Mouse (Mus musculus): ENCODE results near the gene Gm44502. TPM values are rescaled to one million over a fixed set of nuclear protein-coding genes. Genes with fewer than 3 reads are reported as not detected.
"Not testable (repeated sequence)": the region's sequence is repeated elsewhere in the genome, so short reads cannot be mapped to it uniquely, and the experiment has no call there.

Gm44502 gene
- polyA plus RNA-seq, 1 experiment from 2014 or later, result not detected

DNA sequence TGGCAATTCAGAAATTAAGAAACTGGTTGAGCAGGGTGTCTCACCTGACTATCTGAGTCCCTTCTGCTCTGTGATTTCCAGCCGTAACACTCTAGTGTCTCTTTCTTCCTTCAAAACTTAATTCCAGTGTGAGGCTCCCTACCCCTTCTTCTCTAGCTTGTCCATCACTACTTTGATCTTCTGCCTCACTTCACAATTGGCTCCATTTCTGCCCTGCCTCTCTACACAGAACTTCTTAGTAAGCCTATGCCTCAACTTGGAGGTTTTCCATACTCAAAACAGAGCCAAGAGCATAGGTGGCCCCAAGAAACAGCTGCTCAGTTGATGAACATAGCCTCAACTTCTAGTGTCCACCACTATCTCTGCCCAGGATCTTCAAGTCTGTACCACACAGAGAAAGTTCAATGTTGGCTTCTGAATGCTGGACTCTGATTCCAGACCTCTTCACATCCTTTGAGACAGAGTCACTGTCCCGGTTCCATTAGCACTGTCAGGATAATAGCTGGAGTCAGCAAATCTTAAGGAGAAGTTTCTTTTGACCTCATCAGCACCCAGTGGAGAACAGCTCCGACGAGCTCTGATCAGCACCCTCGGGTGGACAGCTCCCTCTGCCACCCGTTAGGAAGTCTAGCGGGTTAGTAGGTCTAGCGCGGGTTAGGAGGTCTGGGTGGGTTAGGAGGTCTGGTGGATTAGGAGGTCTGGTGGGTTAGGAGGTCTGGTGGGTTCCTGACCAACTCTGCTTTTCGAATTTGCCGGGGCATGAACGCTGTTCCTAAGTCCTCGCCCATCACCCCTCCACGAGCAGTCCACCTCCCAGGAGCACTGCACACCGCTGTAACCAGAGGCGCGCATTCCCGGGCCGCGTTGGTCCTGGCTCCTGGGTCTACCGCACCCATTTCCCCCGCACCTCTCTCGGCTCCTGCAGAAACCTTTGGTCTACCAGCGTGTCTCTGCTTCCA lies 23.7 kb upstream of the Gm44502 start:
- H3K4me1 ChIP-seq, result peaks cover 12% of the 10 kb centered on the region
- H3K9me3 ChIP-seq (replicated peaks), result no peaks in the 10 kb centered on the region
- peaks cover 89% of the 10 kb centered on the region for H3K27me3 ChIP-seq (replicated peaks)
- WGBS (ENCODE audit: insufficient replicate concordance), result 5% methylated on average over 24 of the region's 24 CpGs
- H3K27ac ChIP-seq, result no peak overlapping the region
- peak; percentile 33; the same call in 1 of the 2 replicates for ATAC-seq
- H3K9ac ChIP-seq, result no peak overlapping the region
- peak overlapping the region; percentile 72 for H3K4me2 ChIP-seq
- H3K4me3 ChIP-seq, result peak overlapping the region; percentile 47; the same call in 1 of the 2 replicates
- no peaks in the 10 kb centered on the region for H3K36me3 ChIP-seq

DNA sequence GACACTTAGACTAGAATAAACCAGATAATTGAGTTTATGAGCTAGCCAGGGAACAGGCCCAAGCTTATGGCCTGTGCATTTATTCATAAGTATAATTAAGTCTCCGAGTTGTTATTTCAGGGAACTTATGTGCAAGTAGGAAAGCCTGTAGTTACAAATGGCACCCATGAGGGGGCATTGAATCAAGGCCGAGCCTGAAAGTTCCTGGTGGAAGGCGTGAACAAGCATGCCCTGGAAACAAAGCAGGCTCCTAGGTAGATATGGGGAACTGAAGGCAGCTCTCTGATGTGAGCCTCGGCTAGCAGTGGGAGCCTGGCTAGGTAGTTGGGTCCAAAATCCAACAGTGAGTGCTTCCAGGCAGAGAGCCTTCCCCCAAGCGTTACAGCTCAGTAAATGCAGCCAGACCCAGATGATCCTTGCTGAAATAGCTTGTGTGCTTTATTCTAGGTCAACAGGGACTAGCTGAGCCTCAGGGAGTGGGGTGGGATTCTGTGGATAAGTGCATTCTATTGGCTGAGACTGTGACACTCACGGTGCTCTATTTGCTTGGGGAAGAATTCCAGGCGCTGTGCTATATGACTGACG lies 13.1 kb upstream of the Gm44502 start:
- WGBS (ENCODE audit: insufficient replicate concordance), result 36% methylated on average over 8 of the region's 8 CpGs
- no peaks in the 10 kb centered on the region for H3K4me1 ChIP-seq
- H3K9me3 ChIP-seq (replicated peaks), result no peaks in the 10 kb centered on the region
- no peak overlapping the region for H3K9ac ChIP-seq
- no peak overlapping the region for H3K4me3 ChIP-seq
- H3K27ac ChIP-seq, result no peak overlapping the region
- no peaks in the 10 kb centered on the region for H3K36me3 ChIP-seq
- 0 out of 2 replicates have a peak, but pooled peaks cover 7% of the 10 kb centered on the region for H3K27me3 ChIP-seq (replicated peaks)
- ATAC-seq, result no peak
- no peak overlapping the region for H3K4me2 ChIP-seq

DNA sequence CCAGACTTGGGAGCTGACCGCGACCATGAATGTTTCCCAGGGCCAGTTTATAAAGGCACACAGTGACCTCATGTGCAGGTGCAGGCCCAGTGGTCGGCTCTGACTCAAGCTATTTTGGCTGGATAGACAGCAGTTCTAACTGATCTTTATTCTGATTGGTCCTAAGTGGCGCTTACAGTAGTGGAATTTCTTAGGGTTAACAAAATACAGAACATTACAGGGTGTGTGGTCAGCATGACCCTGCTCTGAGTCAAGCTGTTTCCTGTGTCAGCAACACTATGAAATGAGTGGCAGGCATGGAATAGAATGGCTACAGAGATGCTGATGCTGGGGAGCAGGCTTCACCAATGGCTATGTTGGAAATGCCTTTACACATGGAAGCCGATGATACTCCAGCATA lies 6.4 kb upstream of the Gm44502 start:
- Histone ChIP-seq H3K4me1 (peaks cover 19% of the 10 kb centered on the region), H3K9me3 (replicated peaks) (no peaks in the 10 kb centered on the region), H3K27me3 (replicated peaks) (0 out of 2 replicates have a peak, but pooled peaks cover 5% of the 10 kb centered on the region), H3K9ac (no peak overlapping the region), H3K27ac (no peak overlapping the region), H3K4me2 (no peak overlapping the region), H3K36me3 (no peaks in the 10 kb centered on the region), H3K4me3 (no peak overlapping the region)
- 66% methylated on average over 5 of the region's 5 CpGs for WGBS (ENCODE audit: insufficient replicate concordance)
- ATAC-seq, result no peak

DNA sequence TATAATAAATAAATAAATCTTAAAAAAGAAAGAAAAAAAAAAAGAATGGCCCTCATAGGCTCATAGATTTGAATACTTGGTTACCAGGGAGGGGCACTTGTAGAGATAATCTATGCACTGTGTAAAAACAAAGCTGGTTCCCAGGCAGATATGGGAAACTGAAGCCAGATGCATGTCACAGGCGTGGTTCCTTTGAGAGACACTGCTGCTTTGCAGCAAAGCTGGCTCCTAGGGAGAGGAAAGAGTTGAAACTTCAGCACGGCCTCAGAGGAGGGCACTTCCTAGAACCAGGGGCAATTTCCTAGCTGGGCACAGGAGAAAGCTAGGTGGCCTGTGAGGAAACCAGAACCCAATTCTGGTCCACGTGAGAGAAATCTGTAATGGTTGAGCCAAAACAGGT lies 4.6 kb upstream of the Gm44502 start:
- Histone ChIP-seq H3K36me3 (no peaks in the 10 kb centered on the region), H3K4me3 (no peak overlapping the region), H3K9ac (no peak overlapping the region), H3K4me2 (no peak overlapping the region), H3K9me3 (replicated peaks) (no peaks in the 10 kb centered on the region), H3K27me3 (replicated peaks) (0 out of 2 replicates have a peak, but pooled peaks cover 5% of the 10 kb centered on the region), H3K4me1 (peaks cover 27% of the 10 kb centered on the region), H3K27ac (peak overlapping the region; percentile 14; the same call in 1 of the 2 replicates)
- 47% methylated on average over 3 of the region's 3 CpGs for WGBS (ENCODE audit: insufficient replicate concordance)
- ATAC-seq, result no peak

DNA sequence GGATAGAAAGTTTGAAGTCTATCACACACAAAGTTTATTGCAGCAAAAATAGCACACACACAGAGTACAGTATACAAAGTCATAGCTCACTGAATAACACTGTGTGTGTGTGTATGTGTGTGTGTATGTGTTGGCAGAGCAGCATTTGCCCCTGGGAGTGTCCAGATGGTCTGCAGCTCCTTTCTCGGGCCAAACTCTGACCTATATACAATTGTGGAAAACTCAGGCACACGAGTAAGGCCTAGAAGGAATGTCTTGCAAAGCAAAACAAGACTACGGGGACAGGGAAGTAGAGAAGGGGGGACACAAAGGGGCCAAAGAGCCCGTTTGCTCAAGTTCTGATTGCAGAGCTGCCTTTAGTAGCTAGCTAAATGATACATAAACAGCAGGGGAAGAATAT lies 3.5 kb upstream of the Gm44502 start:
- H3K36me3 ChIP-seq, result peaks cover under 1% of the 10 kb centered on the region
- 62% methylated on average over 4 of the region's 4 CpGs for WGBS (ENCODE audit: insufficient replicate concordance)
- H3K9me3 ChIP-seq (replicated peaks), result no peaks in the 10 kb centered on the region
- H3K4me2 ChIP-seq, result no peak overlapping the region
- no peak overlapping the region for H3K4me3 ChIP-seq
- no peak overlapping the region for H3K27ac ChIP-seq
- H3K9ac ChIP-seq, result no peak overlapping the region
- 0 out of 2 replicates have a peak, but pooled peaks cover 5% of the 10 kb centered on the region for H3K27me3 ChIP-seq (replicated peaks)
- peaks cover 38% of the 10 kb centered on the region for H3K4me1 ChIP-seq
- no peak for ATAC-seq

DNA sequence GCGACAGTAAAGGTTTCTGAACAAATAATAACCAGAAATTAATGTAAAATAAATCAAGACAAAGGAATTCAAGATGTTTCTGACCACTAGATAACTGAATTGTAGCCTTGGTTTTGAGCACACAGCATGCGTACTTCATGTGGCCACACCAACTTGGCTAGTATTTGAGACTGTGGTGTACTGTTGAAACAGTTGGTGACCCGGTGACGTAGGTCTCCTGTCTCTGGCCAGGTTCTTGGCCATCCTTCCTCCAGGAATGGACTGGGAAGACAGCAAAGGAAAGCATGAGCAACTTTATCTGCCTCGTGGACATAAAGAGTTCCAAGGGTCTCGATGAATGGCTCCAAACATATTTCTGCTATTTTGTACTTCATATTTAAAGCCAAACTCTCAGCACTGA lies 2.3 kb upstream of the Gm44502 start:
- H3K4me2 ChIP-seq, result no peak overlapping the region
- WGBS (ENCODE audit: insufficient replicate concordance), result 87% methylated on average over 6 of the region's 6 CpGs
- no peak overlapping the region for H3K4me3 ChIP-seq
- no peak overlapping the region for H3K9ac ChIP-seq
- H3K27ac ChIP-seq, result no peak overlapping the region
- no peaks in the 10 kb centered on the region for H3K9me3 ChIP-seq (replicated peaks)
- H3K36me3 ChIP-seq, result peaks cover 12% of the 10 kb centered on the region
- H3K4me1 ChIP-seq, result peaks cover 39% of the 10 kb centered on the region
- 0 out of 2 replicates have a peak, but pooled peaks cover 5% of the 10 kb centered on the region for H3K27me3 ChIP-seq (replicated peaks)
- no peak for ATAC-seq

DNA sequence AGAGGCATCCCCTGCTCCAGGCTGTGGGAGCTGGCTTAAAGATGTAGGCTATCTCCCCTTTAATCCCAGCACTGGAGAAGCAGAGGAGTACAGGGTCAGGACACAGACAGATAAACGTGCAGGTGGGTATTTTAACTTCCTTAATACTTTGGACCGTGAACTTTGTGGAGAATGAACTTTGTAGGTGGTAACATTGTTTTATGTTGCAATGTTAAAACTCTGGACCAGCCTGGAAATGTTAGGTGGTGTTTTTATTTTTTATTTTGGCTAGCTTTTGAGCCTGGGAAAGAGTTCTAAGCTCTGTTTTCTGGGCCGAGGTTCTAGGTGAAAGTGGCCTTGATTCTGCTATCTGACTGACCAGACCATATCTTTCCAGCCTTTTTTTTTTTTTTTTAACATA lies 1.8 kb upstream of the Gm44502 start:
- Histone ChIP-seq H3K27ac (no peak overlapping the region), H3K4me3 (peak overlapping the region; percentile 84), H3K27me3 (replicated peaks) (0 out of 2 replicates have a peak, but pooled peaks cover 5% of the 10 kb centered on the region), H3K4me2 (peak overlapping the region; percentile 91), H3K4me1 (peaks cover 42% of the 10 kb centered on the region), H3K9ac (no peak overlapping the region), H3K9me3 (replicated peaks) (no peaks in the 10 kb centered on the region), H3K36me3 (peaks cover 18% of the 10 kb centered on the region)
- WGBS (ENCODE audit: insufficient replicate concordance), result 62% methylated on average over 3 of the region's 3 CpGs
- ATAC-seq, result no peak

DNA sequence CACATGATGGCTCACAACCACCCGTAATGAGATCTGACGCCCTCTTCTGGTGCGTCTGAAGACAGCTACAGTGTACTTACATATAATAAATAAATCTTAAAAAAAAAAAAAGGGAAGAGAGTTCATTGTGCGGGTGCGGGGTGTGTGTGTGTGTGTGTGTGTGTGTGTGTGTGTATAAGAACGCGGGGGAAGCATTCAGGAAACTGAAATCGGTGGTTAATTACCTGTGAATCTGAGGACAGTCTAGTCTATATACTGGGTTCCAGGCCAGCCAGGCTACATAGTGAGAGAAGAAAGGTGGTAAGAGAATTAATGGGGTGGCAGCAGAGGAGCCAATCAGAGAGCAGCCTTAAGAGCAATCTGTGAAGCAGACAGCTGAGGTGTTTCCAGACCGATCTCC lies 1.3 kb upstream of the Gm44502 start:
- H3K36me3 ChIP-seq, result peaks cover 23% of the 10 kb centered on the region
- not testable (repeated sequence) for H3K9me3 ChIP-seq (replicated peaks); H3K9ac ChIP-seq; H3K27me3 ChIP-seq (replicated peaks); ATAC-seq
- H3K4me1 ChIP-seq, result peaks cover 43% of the 10 kb centered on the region
- H3K4me3 ChIP-seq, result peak overlapping the region; percentile 84
- H3K4me2 ChIP-seq, result peak overlapping the region; percentile 91
- H3K27ac ChIP-seq, result peak overlapping the region; percentile 100; the same call in 1 of the 2 replicates
- 76% methylated on average over 9 of the region's 9 CpGs for WGBS (ENCODE audit: insufficient replicate concordance)

DNA sequence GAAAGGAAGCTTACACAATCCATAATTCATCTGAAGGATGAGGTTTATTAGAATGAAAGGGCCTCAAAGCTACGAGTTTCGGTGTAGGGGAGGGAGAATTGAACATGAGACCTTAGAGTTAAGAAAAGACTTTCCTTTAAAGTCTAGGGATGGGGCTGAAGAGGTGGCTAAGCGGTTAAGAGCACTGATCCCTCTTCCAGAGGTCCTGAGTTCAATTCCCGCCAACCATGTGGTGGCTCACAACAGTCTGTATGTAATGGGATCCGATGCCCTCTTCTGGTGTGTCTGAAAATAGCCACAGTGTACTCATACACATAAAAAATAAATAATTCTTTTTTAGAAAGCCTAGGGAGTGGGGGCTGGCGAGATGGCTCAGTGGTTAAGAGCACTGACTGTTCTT lies 845 bp upstream of the Gm44502 start:
- no peak for ATAC-seq
- Histone ChIP-seq H3K4me1 (peaks cover 48% of the 10 kb centered on the region), H3K27me3 (replicated peaks) (no peaks in the 10 kb centered on the region), H3K27ac (peak overlapping the region; percentile 100), H3K4me3 (peak overlapping the region; percentile 84), H3K9me3 (replicated peaks) (no peaks in the 10 kb centered on the region), H3K4me2 (peak overlapping the region; percentile 91), H3K36me3 (peaks cover 27% of the 10 kb centered on the region), H3K9ac (peak overlapping the region; percentile 88)
- WGBS (ENCODE audit: insufficient replicate concordance), result 33% methylated on average over 6 of the region's 6 CpGs

DNA sequence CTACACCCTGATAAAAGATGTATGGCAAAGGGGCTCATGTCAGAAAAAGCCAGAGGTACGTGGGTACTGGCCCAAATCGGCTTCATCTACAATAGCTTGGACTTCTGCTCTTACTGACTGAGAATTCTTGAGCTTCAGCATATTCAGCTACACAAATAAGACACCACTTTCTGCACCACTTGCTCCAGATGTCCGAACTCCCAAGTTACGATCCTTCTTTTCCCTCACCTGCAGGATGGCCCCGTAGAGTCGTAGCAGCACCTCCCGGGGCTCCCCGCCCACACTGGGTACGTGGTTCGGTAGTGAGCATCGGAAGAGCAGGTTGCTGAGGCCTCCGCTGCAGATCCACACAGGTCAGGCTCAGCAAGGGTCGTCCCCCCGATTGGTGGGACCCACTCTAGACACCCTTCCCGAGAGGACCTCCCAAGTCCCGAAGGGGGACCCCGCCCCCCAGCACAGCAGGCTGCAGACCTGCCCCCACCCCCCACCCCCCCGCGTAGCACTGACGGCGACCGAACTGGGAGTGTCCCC lies 610 bp downstream of the Gm44502 start:
- peak overlapping the region; percentile 100 for H3K27ac ChIP-seq
- WGBS (ENCODE audit: insufficient replicate concordance), result 9% methylated on average over 22 of the region's 22 CpGs
- H3K4me2 ChIP-seq, result peak overlapping the region; percentile 91
- H3K4me1 ChIP-seq, result peaks cover 47% of the 10 kb centered on the region
- peak; percentile 27 for ATAC-seq
- H3K36me3 ChIP-seq, result peaks cover 28% of the 10 kb centered on the region
- peak overlapping the region; percentile 84 for H3K4me3 ChIP-seq
- no peaks in the 10 kb centered on the region for H3K9me3 ChIP-seq (replicated peaks)
- H3K27me3 ChIP-seq (replicated peaks), result no peaks in the 10 kb centered on the region
- peak overlapping the region; percentile 88 for H3K9ac ChIP-seq

DNA sequence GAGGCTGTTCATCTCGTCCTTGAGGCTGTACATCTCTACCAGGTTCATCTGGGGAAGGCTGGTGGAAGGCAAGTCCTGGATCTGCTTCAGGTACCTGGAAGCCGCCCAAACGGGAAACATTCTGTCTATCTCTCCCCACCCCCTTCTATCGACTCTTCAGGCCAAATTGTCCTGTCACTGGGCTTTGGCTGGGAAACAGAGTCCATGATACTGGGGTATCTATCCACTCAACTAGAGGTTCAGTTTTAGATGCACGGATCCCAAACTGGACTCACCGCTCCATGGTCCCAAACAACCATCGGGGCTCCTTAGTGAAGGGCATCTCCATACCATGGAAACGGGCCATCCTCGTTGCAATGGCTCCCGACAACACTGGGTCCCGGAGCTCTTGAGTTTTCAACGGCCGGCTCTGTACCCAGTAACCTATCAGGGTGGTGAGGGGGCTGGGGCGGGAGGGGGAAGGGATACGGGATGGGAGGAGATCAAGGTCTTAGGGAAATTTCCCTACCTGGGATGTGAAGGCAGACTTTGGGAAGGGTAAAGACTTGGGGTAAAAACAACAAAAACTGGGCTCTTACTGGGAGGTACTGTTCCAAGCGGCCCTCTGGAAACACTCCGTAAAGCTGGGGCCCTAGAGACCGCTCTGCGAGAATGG lies 1.2 kb downstream of the Gm44502 start:
- no peaks in the 10 kb centered on the region for H3K27me3 ChIP-seq (replicated peaks)
- H3K4me3 ChIP-seq, result peak overlapping the region; percentile 84
- peak overlapping the region; percentile 88 for H3K9ac ChIP-seq
- 81% methylated on average over 19 of the region's 19 CpGs for WGBS (ENCODE audit: insufficient replicate concordance)
- peaks cover 28% of the 10 kb centered on the region for H3K36me3 ChIP-seq
- H3K4me2 ChIP-seq, result peak overlapping the region; percentile 91
- H3K9me3 ChIP-seq (replicated peaks), result no peaks in the 10 kb centered on the region
- ATAC-seq, result no peak
- peaks cover 44% of the 10 kb centered on the region for H3K4me1 ChIP-seq
- H3K27ac ChIP-seq, result 0 out of 2 replicates have a peak overlapping the region, but pooled peaks have one; percentile 100
